Mouse (Mus musculus): ENCODE measurements around the gene Traf3ip3. TPM values are rescaled to one million over a fixed set of nuclear protein-coding genes. Genes with fewer than 3 reads are reported as not detected.

Traf3ip3 gene
- polyA plus RNA-seq, 1 experiment: 2.1 TPM

DNA sequence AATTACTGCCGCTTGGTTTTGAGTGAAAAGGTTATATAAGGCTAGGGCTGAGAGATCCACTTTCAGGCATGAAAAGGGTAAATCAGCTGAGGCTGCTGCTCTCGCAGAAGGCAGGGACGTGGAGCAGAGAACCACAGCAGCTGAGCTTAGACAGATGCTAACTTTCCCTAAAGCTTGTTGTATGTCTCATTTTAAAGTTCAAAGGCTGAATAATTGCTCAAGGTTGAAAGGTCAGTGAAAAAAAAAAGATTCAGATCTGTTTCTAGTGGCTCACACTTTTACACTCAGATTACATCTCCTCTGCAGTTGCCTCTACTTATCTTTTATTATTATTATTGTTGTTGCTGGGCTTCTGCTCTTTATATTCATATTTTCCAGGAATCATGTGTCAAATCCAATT lies 24.0 kb upstream of the Traf3ip3 start:
- TF ChIP-seq GATA1 (IDR thresholded peaks at IDR 0.05; ENCODE audit: low read length): no peak

DNA sequence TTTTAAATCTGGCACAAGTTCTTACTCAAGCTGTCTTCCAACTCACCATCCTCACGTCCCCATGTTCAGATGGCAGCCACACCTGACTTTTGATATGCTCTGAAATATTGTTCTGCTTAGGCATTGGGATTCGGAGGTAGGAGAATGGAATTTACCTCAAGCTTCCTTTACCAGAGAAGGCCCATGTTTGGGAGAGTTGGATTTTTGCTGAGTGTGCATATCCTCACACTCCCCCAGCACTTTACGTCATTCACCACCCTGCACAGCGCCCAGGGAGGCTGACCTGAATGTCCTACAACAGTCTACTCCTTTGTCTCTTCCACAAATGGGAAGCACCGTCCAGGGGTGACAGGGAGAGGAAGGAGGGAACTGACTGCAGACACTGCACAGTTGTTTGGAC lies 18.9 kb upstream of the Traf3ip3 start:
- no peak for TF ChIP-seq GATA1 (IDR thresholded peaks at IDR 0.05; ENCODE audit: low read length)

DNA sequence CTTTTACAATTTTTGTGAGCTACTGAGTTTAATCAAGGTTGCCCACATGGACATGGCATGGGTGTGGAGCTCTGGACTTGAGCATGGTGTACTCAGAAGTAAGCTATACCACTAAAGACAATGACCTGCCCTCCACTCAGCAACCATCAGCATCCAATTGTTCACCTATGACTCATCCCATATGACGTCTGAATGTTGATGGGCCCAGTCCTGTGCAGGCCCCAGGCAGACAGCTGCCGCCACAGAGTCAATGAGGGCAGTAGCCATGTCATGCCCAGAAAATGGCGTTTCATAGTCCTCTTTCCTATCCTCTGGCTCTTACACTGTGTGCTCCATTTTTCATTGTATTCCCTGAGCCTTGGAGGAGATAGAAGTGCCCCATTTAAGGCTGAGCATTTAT lies 14.5 kb upstream of the Traf3ip3 start:
- TF ChIP-seq GATA1 (IDR thresholded peaks at IDR 0.05; ENCODE audit: low read length): no peak

DNA sequence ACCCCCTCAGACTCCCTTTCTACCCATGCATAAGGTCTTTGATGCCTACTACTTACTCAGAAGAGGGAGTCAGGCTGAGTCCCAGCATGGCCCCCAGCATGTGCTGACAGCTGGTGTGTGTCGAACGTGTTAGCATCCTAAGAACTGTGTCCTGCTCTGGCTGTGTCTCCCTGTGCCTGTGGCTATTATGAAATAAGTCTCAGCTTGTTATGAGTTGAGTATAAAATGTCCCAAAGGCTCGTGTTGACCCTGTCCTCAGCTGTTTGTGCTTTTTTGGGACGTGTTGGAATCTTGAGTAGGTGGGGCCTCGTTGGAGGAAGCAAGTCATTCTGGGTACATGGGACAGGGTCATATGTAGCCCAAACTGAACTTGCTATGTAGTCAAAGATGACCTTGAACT lies 12.6 kb upstream of the Traf3ip3 start:
- TF ChIP-seq GATA1 (IDR thresholded peaks at IDR 0.05; ENCODE audit: low read length): no peak

DNA sequence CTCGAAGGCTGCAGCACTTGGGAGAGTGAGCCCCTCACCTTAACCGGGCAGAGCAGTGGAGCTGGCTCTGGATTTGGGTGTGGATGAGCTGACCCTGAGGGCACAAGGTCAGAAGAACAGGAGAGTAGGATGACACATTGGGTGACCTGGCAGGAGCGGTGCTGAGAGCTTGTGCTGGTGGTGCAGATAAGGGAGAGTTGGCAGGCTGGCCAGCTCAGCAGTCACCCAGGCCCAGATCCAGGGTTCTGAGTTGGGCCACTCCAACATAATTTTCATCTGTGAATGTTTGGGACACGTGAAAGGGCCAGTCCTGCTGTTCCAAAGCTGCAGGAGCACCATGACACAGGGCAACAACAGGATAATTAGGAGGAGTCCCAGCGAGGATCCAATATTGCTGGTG lies 9.9 kb upstream of the Traf3ip3 start:
- TF ChIP-seq GATA1 (IDR thresholded peaks at IDR 0.05; ENCODE audit: low read length): no peak

DNA sequence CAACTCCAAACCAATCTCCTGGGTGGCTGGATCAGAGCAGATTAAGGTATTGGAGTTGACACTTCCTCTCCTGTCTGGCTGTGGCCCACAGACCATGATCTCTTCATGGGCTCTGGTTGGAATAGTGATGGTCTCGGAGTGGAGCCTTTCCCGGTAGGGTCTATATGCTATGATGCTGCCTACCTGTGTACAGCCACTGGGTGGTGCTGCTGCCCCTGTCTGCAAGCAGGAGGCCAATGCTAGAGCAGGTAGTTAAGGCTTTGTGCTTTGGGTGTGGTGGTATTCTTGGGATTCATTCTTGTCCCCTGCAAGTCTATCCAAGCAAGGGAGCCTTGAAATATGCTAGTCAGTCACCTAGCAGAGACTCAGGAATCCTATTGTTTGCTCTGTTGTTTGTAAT lies 6.7 kb upstream of the Traf3ip3 start:
- no peak for TF ChIP-seq GATA1 (IDR thresholded peaks at IDR 0.05; ENCODE audit: low read length)

DNA sequence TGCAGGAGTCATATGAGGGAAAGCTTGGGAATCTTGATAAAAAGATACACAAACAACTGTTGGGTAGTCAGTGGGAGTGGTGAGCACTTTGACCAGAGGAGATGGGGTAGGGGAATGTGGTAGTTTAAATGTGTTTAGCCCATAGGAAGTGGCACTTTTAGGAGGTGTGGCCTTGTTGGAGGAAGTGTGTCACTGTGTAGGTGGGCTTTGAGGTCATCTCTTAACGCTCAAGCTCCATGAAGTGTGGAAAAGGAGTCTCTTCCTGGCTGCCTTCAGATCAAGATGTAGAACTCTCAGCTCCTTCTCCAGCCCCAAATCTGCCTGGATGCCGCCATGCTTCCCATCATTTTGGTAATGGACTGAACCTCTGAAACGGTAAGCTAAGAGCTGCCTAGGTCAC lies 6.0 kb upstream of the Traf3ip3 start, which contains the start of gene Lamb3:
TSS of gene Lamb3 (plus strand) at position 197 of the 400 bp plus-strand sequence.
- no peak for TF ChIP-seq GATA1 (IDR thresholded peaks at IDR 0.05; ENCODE audit: low read length)

DNA sequence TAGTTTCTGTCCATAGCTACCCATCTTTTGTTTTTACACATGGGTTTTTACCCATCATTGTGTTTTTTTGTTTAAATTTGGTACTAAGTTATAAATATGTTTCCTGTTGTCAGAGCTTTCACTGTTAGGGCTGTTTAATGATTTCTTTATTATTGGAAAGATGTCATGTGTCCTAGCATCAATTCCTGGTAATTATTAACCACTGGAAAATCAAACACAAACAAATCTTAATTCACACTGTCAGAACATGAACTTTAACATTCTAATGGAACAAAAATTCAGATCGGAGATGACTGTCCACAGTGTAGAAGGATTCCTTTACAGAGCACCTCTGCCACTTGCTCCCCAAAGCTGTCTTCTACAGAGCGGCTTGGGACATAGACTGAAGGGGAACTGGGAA lies 3.9 kb upstream of the Traf3ip3 start:
- no peak for TF ChIP-seq GATA1 (IDR thresholded peaks at IDR 0.05; ENCODE audit: low read length)

DNA sequence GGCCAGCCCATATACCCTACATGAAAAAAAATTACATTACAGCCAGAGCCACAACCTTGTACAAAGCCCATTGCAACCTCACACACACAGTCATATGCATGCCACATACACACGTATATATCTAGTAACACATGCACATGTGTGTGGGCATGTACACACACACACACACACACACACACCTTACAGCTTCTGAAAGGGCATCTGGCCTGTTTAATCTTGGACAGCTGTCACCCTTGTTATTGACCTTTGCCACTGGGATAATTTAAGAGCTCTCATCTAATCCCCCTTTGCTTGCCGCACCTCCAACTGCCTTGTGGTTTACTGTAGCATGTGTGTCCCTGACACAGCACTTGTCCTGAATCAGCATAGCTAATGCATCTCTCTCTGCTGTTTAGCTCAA lies 2.3 kb upstream of the Traf3ip3 start:
- TF ChIP-seq GATA1 (IDR thresholded peaks at IDR 0.05; ENCODE audit: low read length): no peak

DNA sequence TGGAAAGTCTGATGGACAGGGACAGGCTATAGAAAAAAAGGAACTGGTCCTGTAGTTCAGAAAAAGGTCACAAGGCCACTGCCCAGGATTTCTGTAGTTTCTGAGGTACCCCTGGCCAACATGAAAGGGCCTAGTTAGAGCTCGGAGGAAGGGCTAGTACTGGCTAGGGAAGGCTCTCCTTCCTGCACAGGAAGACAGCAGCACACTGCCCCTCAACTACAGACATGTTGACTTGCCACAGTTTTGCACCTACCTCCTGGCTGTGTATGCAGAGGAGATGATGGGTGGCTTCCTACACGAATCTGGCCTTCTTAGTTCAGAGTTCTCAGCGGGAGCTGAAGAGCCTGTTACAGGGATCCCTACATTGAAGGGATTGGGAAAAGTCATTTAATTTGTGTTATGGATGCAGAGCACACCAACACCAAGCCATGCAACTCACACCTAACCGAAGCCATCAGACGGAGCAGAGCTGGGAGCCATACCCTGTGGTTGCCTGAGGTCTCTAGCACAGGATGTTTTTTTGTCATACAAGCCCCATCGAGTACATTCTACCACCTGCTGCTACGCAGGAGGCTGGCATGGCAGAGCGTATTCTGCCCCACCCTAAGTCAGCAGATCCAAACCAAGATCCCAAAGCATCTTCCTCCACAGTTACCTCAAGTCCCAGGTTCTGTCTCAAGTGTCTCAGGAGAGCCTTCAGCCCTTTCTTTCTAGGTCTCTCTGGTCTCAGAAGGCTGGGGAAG lies 692 bp downstream of the Traf3ip3 start:
- TF ChIP-seq GATA1 (IDR thresholded peaks at IDR 0.05; ENCODE audit: low read length): no peak

DNA sequence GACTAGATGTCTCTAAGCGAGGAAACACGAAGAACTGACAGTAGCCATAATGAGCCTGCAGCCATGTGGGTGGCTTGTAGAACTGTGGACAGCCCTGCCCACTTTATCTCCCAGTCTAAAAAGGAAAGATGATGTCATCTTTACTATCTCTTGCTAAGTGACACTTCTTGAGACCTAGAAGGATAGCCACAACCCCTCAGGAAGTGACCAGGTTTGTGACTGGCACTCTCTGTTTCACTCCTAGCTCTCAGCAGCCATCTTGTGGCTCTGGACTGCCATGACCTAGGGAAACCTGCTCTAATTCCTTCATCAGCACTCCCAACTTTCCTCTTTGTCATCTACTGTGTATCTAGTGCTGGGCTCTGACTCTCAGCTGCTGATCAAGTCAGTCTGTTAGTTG lies 3.2 kb downstream of the Traf3ip3 start:
- no peak for TF ChIP-seq GATA1 (IDR thresholded peaks at IDR 0.05; ENCODE audit: low read length)

DNA sequence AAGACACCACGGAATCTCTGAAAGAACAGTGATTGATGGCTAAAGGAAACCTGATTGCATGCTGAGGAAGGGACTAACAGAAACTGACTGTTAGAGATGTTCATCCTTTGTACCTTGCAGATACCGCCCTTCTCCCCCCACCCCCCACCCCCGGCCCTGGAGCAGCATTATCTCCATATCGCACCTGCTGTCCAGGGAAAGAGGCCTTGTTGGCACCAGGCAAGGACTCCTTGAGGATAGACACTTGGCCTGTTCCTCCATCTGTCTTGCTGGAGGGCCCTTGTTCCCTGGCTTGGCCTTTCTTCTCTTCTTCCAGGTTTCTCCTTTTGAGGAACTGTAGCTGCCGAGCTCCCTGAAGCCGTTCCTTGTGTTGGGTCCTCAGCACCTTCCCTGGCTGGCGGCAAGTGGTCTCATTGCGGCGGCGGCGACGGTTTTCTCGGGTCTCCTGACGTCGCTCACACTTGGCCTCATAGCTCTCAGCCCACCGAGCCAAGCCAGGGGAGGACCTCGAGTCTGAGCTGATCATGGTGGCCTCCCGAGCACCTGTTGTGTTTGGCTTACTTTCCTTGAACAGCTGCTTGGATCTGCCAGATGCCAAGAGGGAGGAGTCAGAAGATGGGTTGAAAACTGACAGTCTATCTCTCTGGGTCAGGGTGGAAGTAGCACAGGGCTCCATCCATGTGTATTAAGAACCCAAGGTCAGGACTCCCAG lies 3.9 kb downstream of the Traf3ip3 start:
- no peak for TF ChIP-seq GATA1 (IDR thresholded peaks at IDR 0.05; ENCODE audit: low read length)

DNA sequence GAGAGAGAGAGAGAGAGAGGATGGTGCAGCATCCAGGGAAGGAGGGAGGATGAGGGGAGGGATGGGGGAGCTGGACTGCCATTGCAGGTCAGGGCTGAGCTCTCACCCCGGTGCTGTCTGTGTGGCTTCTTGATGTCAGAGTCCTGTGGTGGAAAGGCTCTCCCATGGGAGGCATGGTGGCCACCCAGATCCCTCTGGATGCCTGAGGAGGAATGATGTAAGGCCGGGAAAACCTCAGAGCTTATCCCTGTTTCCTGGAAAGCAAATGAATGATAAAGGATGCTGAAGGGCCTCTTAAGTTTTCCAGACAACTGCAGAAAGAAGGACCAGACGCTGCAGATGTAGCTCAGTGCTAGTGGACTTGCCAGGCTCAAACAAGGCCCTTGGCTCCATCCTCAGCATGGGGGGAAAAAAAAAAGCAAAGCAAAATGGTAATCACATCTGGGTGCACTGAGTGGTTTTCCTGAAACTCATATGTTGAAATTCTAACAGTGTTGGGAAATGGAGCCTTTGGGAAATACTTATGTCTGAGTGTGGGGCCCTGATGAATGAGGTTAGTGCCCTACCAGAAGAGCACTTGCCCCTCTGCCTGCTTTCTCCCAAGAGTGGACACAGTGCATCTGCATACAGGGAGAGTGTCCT lies 6.2 kb downstream of the Traf3ip3 start:
- no peak for TF ChIP-seq GATA1 (IDR thresholded peaks at IDR 0.05; ENCODE audit: low read length)

DNA sequence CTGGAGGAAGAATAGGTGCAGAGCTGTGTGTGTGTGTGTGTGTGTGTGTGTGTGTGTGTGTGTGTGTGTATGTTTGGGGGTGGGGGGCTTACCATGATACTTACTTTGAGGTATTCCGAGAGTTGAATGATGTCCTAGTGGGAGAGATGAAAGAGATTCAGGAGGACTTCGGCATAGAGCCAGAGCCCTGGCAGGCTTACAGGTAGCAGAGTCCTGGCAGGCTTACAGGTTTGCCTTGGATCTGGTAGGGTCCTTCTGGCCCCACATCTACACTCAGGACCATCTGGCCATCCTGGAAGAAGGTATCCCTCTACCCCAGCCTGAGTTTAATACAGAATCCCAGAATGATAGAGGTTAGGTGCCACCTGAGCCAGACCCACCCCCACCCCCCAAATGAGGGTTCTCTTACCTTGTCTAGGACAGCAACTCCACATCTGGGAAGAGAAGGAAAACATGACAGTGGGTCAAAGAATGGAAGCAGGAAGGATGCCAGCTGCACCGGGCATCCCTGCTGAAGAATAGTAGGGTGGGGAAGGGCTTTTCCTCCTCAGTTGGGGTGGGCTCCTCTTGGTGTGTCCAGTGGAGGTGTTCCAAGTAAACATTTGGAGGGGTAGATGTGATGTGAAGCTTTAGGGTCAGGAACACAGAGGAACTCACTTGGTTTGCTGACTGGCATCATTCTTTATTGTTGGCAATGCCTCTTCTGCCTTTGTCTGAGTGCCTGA lies 6.9 kb downstream of the Traf3ip3 start:
- TF ChIP-seq GATA1 (IDR thresholded peaks at IDR 0.05; ENCODE audit: low read length): no peak

DNA sequence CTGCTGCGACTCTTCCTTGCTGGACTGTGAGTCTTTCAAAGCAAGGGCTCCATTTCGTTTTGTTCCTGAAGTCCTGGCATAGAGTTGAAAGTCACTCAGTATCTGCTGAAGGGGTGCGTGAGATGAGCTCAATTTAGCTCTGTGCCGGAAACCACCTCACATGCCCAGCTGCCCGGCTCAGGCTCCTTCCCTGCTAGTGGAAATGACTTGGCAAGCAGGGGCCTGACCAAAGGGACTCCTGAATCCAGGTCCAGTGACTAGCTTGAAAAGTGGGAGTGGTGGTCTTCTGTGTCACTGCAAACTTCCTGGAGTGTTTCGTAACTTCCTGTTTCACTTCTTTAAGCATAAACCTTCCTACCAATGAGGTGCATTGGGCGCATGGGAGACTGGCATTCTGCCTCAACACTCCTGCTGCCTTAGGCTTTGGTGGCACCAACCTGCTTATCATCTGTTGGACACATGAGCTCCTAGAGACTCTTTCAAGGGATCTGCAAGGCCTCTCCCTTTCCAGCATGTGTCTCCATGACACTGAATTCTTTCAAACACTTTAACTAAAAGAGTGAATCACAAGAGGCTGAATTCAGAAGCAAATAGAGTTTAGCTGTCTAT lies 9.7 kb downstream of the Traf3ip3 start:
- TF ChIP-seq GATA1 (IDR thresholded peaks at IDR 0.05; ENCODE audit: low read length): no peak

Measured in G1E-ER4 (cell line).